Mouse (Mus musculus): ENCODE measurements around the gene 1700016D06Rik.

Gene 1700016D06Rik

GRCm38 (mm10) chr8:11701033-11701362, at the start of gene 1700016D06Rik:
Gene 1700016D06Rik, minus strand, starts transcription at chr8:11701063.
- DNase-seq (ENCODE audit: low spot score in 2 of 2) = no peak

DNA sequence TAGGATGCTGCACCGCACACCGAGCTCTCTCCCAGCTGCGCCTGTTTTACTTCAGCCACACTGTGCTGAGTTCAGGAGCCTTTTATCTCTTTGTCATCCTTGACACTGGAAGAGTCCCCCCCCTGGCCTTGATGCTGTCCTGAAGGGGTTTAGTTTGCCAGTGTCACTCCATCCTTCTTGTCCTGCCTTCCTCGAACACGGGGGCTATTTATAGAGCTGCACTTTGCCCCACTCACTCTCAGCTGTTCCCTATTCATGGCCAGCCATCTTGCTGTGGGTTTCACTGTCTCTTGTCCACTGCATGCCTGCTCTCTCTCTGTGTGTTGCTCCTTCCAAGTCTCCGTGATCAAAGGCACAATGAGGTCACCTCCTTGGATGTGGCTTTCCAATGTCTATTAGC, 48.6 kb upstream of the 1700016D06Rik start:
- no peak for DNase-seq (ENCODE audit: low spot score in 2 of 2)

DNA sequence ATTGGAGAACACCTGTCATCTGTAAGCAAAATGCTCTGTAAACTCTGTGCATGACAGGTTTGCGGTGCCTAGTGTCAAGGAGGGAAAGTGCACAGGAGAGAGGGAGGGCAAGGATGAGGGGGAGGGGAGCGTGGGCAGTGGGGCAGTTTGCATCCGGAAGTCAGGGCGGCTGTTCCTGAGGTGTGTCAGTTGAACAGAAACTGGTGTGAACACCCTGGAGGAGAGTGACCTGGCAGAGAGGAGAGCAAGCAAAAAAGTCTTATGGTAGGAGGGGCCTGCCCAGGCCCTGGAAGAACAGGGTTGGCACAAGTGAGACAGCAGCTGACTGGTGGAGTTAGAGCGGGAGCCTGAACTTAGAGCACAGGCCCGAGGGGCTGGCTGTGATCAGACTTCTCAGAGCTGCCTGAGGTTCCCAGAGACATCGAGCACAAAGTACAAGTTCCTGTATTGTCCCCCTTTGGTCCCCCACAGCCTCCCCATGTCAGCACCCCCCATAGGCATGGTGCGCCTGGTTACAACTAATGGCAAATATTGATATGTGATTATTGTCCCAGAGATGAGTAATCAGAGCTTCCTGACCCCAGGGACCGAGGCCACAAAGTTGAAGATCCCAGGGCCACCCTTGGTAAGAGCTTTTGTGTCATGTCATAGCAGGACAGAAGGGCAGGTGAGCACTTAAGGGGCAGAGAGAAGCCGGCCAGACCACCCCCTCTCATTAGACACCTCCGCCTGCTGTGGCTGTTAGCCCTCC, 46.2 kb upstream of the 1700016D06Rik start:
- DNase-seq (ENCODE audit: low spot score in 2 of 2) = no peak

DNA sequence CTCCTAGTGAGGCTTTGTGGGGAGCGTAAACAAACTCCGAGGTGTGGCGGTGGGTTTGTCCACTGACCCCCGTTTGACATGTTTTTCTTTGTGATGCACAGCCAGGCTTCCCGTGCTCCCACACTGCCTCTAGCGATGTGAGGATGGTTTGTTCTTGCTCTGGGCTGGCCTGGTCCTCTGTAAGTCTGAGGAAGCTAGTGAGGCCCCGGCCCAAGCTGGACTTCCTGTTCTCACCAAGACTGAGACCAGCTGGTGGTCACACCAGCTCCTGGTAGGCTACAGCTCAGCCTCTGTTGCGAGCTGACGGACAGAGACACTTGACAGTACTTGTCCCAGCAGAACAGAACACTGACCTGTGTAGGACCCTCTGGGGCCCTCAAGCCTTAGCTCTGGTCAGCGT, 42.7 kb upstream of the 1700016D06Rik start:
- no peak for DNase-seq (ENCODE audit: low spot score in 2 of 2)

DNA sequence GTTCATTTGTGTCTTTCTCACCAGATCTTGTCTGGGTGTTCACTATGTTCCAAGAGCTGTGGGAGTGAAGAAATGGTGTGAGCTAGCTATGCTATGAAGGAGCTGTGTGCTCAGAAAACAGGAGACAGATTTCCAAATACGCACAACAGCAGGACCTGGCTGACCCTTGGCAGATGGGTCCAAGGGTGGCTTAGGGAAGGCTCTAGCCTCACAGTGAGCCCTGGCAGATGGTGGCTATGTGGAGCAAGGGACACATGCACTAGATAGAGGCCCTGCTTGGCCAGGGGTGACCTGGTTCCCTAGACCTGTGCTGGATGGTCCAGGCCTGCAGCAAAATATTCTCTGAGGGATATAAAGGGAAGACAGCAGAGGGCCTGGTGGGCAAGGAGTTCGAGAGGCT, 40.0 kb upstream of the 1700016D06Rik start:
- no peak for DNase-seq (ENCODE audit: low spot score in 2 of 2)

- no peak for DNase-seq (ENCODE audit: low spot score in 2 of 2)
Measured at GRCm38 (mm10) chr8:11739082-11739481, 38.2 kb upstream of the 1700016D06Rik start.

GRCm38 (mm10) chr8:11737096-11737495, 36.2 kb upstream of the 1700016D06Rik start:
- no peak for DNase-seq (ENCODE audit: low spot score in 2 of 2)

DNA sequence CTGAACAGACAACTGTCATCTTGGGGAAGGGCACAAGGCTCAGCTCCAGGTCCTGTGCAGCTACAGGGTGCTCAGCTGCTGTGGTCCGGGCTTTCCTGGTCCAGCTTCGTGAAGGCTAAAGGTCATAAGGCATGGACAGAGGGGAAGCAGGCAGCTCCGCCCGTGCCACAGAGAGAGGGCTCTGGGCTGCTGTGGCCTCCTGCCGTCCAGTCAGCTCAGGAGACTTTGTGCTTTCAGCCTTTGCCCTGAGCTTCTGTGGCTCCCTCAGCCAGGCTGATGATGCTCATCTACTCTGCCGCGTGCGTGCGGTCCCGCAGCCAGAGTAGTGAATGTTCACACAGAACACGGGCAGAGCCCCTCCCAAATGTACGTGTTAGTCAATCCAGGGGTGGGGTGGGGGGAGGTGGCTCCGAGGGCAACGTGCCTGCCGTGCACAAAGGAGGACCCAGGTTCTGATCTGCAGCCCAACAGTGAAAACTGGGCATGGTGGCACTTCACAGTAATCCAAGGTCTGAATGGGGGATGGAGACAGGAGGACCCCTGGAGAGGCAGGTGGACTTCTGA, 34.9 kb upstream of the 1700016D06Rik start:
- DNase-seq (ENCODE audit: low spot score in 2 of 2) = no peak

DNA sequence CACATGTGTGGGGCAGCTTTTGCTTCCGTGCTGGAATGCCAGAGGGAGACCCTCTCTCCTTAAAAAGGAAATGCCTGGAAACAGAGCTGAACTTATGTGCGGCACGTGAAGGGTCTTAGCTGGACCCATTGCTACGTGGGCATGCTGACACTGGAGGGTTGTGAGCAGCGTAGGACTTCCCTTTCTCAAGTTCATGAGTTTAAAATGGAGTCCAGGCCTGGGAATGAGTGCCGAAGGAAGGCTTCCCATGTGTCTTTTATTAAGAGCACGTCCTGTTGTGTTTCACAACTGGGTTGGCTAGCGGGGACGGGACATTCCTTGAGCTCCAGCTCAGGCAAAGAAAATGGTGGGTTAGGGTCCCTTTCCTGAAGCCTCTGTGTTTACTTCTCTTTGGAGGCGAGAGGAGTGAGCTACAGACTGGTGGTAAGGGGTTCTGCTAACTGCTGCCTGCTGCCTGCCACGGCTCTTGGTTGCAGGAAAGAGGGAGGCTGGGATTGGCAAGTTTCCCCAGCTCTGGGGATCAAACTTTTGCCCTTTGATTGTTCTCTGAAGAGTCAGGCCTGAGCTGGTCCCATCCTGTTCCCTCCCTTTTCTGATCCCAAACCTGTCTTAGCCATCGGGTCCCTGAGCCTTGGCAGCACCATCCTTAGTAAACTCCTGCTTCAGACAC, 29.5 kb upstream of the 1700016D06Rik start:
- no peak for DNase-seq (ENCODE audit: low spot score in 2 of 2)

GRCm38 (mm10) chr8:11728482-11729295, 27.8 kb upstream of the 1700016D06Rik start:
- DNase-seq (ENCODE audit: low spot score in 2 of 2) = peak in 1 of 2 experiments; percentile 34

- DNase-seq (ENCODE audit: low spot score in 2 of 2) = peak; percentile 75 to 82
Measured at GRCm38 (mm10) chr8:11727651-11728481, 27.0 kb upstream of the 1700016D06Rik start, which contains the start of gene Arhgef7. Gene Arhgef7, plus strand, starts transcription at chr8:11727721.

- DNase-seq (ENCODE audit: low spot score in 2 of 2) = no peak
Measured at GRCm38 (mm10) chr8:11727273-11727650, 26.4 kb upstream of the 1700016D06Rik start.

GRCm38 (mm10) chr8:11717194-11717593, 16.3 kb upstream of the 1700016D06Rik start:
- DNase-seq (ENCODE audit: low spot score in 2 of 2) = no peak

DNA sequence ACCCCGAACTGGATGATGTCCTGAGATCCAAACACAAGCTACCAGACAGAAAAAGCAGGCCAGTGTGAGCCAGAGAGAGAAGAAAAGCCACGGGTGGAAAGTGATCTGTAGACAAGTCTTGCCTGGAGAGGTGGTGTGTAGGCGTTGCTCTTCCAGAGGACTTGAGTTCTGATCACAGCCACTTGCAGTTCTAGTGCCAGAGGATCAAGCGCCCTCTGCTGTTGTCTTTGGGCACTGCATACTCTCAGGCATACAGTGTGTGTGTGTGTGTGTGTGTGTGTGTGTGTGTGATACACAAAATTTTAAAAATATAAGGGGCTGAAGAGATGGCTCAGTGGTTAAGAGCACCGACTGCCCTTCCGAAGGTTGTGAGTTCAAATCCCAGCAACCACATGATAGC, 11.4 kb upstream of the 1700016D06Rik start:
- DNase-seq (ENCODE audit: low spot score in 2 of 2) = no peak

- no peak for DNase-seq (ENCODE audit: low spot score in 2 of 2)
Measured at GRCm38 (mm10) chr8:11710415-11710814, 9.6 kb upstream of the 1700016D06Rik start.

GRCm38 (mm10) chr8:11709542-11709941, 8.7 kb upstream of the 1700016D06Rik start:
- DNase-seq (ENCODE audit: low spot score in 2 of 2) = no peak

GRCm38 (mm10) chr8:11708815-11709214, 8.0 kb upstream of the 1700016D06Rik start:
- no peak for DNase-seq (ENCODE audit: low spot score in 2 of 2)

DNA sequence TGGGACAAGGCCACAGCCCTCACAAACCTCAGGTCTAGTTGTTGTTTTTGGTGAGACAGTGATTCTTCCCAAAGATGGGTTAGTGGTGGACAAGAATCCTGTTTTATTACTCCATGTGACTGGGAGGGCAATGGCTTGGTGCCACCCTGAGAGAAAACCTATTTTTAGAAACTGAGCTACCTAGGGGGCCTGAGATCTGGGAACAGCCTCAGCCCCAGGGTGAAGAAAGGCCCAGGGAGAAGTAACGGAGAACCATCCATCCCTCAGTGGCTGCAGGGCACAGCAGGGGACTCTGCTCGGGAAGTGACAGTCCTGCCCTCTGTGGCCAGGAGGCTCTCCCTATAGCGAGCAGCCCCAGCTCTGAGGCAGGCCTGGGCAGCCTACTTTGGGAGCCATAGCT, 6.8 kb upstream of the 1700016D06Rik start:
- DNase-seq (ENCODE audit: low spot score in 2 of 2) = no peak

DNA sequence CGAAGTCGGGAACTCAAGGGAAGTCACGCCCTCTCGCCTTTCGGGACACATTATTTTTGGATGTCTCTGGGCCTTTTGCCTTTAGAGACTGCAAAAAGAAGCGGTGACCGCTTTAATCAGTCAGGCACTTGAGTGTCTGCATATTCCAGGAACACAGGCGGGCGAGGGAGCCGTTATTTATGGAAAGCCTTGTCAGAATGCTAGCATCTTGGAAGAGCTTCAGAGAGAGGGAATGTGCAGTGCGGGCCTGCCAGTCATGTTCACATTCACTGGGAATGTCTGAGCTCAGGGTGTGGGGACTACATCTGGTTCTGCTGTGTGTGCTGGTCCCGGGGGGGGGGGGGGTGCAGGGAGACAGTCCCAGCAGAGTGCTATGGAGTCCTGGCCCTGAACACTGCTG, 5.0 kb upstream of the 1700016D06Rik start:
- peak in 1 of 2 experiments; percentile 34 for DNase-seq (ENCODE audit: low spot score in 2 of 2)

DNA sequence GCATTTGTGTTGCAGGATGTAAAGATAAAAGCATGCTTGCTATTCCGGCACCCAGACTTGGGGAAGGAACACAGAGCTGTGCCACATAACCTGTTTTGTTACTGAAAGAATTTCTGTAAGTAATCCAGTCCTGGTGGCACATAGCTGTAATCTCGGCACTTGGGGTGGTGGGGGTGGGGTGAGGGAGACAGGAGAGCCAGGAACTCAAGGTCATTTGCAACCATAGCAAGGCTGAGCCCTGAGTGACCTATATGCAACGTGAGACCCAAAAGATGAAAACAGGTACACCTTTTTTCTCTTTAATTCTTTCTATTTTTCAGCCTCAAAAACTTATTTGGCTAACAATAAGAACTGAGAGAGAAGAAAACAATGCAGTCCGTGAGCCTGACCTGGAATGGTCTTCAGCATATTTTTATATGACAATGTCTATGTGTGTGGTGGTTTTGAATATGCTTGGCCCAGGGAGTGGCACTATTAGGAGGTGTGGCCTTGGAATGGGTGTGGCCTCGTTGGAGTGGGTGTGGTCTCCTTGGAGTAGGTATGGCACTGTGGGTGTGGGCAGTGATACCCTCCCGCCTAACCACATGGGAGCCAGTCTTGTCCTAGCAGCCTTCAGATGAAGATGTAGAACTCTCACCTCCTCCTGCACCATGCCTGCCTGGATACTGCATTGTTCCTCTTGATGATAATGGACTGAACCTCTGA, 4.0 kb upstream of the 1700016D06Rik start:
- DNase-seq (ENCODE audit: low spot score in 2 of 2) = no peak

DNA sequence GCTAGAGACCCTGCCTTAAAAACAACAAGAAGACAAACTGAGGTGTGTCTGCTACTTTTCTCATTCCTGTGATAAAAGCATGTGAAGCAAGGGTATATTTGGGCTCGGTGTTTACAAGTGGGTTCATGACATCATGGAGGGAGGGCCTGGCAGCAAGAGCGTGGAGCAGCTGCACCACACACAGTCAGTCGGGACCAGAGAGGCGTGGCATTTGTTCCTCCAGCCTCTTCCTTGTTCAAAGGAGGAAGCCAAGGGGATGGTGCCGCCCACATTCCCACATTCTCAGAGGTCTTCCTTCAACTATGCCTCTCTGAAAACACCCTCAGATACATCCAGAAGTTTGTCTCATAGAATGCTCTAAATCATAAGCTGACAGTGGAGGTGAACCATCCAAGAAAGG, 2.9 kb upstream of the 1700016D06Rik start:
- no peak for DNase-seq (ENCODE audit: low spot score in 2 of 2)

Measured in frontal cortex, postnatal 10 days (tissue).